Mouse (Mus musculus): ENCODE data around the gene Adora1.
A peak's percentile ranks its signal among the peaks of the same experiment; 100 is the strongest.

Gene Adora1

DNA sequence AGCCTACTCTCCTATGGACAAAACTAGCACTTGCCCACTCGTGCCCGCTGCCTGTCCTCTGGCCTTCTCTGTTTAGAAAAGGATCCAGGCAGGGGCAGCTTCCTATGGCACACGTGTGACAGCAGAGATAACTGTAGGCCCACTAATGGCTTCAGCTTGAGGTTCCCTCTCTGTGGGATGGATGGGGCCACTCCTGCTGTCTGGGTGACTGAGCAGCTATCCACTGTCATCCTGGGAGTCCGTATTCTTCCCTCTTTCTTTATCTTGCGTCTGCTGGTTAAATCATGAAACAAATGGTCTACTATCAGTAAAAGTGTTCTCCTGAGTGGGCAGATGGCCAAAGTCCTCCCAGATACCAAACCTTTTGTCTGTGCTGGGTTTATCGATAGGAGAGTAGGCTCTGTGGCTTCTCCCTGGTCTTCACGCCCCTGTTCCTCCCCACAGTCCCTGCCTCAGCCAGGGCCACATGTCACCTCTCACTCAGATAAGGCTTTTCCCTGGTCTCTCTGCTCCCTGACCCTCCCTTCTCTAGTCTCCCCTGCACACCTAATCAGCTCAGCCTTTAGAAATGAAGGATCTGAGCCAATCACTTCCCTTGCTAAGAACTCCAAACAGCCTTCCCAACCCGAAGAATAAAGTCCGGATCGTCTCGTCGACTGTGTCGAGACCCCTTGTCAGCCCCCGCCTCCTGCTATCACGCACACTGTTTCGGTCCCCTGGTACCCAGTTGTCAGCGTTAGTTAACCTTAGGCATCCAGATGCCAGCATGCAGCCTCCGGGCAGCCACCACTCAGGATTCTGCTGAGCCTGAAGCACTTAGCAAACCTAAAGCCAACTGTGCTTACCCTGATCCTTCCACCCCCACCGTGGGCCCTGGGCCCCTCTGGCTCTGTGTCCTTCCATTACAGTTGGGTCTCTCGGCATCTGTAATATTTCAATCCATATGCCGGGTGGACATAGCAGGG, 82.3 kb downstream of the Adora1 start:
- no peak for DNase-seq

- peak; percentile 81 to 85 for DNase-seq
These were observed 83.4 kb downstream of the Adora1 start for GRCm38 (mm10) chr1:134151655-134152412.

DNA sequence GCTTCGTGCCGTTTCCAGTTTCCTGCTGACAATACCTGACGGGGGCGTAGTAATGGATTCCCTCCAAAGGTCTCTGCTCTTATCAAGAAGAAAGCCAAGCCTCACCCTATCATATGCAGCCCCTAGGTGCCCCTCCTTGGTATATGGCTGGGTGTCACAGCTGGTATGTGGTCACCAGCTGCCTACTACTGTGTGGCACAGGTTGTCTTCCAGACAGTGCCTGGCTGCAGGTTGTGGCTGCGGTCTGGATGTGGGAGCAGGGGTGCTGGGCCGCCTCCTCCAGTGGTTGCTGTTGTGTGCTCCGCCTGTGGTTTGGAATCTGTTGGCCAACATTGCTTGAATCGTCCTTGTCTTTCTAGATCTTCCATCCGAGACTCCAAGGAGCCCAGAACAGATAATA, 84.5 kb downstream of the Adora1 start:
- DNase-seq: no peak

DNA sequence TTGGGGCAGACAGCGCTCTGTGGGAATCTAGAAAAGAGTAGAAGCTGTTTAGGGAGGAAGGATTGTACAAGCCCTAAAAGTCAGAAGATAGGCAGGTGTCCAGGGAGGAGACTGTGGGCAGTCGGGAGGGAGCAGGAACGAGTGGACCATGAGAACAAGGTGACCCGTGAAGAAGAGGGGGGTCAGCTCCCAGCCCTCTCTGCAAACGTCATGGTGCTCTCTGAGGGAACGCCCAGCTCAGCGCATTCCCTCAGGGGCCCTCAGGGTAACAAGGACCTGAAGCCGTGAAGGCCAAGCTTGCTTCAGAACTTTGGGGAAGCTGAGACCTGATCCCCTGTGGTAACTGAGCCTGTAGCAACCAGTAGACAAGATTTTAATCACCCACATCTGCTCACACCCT, 85.2 kb downstream of the Adora1 start:
- peak; percentile 30 to 54 for DNase-seq
